Mouse (Mus musculus) kidney, postnatal 25 days (tissue): ENCODE measurements around the gene Cd3g.

Experiments
- DNase-seq, 2 experiments: peaks; one replicate each; pipeline ENCODE4 v3.0.0; 2021; ENCODE audit warnings: mixed read lengths in 2 of 2

Gene Cd3g

GRCm38 (mm10) chr9:44980242-44980641 is at the start of gene Cd3g:
Gene Cd3g, minus strand, starts transcription at chr9:44980431.
- DNase-seq = no peak

GRCm38 (mm10) chr9:45027376-45027775 is 47.1 kb upstream of the Cd3g start:
- DNase-seq = no peak

GRCm38 (mm10) chr9:45024187-45024586 is 44.0 kb upstream of the Cd3g start:
- DNase-seq = no peak

GRCm38 (mm10) chr9:45023638-45024037 is 43.4 kb upstream of the Cd3g start:
- DNase-seq = no peak

GRCm38 (mm10) chr9:45022800-45023199 is 42.6 kb upstream of the Cd3g start:
- peak; percentile 52 to 72 for DNase-seq

GRCm38 (mm10) chr9:45018031-45018430 is 37.8 kb upstream of the Cd3g start:
- DNase-seq = no peak

GRCm38 (mm10) chr9:45015841-45016240 is 35.6 kb upstream of the Cd3g start:
- DNase-seq = no peak

GRCm38 (mm10) chr9:45014879-45015278 is 34.6 kb upstream of the Cd3g start:
- no peak for DNase-seq

- no peak for DNase-seq
These were observed 31.1 kb upstream of the Cd3g start for GRCm38 (mm10) chr9:45011291-45011690.

GRCm38 (mm10) chr9:45010461-45010860 is 30.2 kb upstream of the Cd3g start:
- DNase-seq = no peak

- no peak for DNase-seq
These were observed 29.2 kb upstream of the Cd3g start, which contains the start of gene Cd3e for GRCm38 (mm10) chr9:45009180-45010078. Gene Cd3e, minus strand, starts transcription at chr9:45009627.

GRCm38 (mm10) chr9:45008342-45008741 is 28.1 kb upstream of the Cd3g start:
- no peak for DNase-seq

GRCm38 (mm10) chr9:45007404-45007803 is 27.2 kb upstream of the Cd3g start:
- DNase-seq = no peak

- DNase-seq = no peak
These were observed 20.0 kb upstream of the Cd3g start for GRCm38 (mm10) chr9:45000249-45000648.

- DNase-seq = no peak
These were observed 19.5 kb upstream of the Cd3g start for GRCm38 (mm10) chr9:44999776-45000175.

GRCm38 (mm10) chr9:44999171-44999570 is 18.9 kb upstream of the Cd3g start:
- DNase-seq = peak; percentile 62 to 88

GRCm38 (mm10) chr9:44998138-44998537 is 17.9 kb upstream of the Cd3g start:
- no peak for DNase-seq

GRCm38 (mm10) chr9:44996590-44996989 is 16.4 kb upstream of the Cd3g start:
- DNase-seq = no peak

GRCm38 (mm10) chr9:44994962-44995361 is 14.7 kb upstream of the Cd3g start:
- DNase-seq = no peak

GRCm38 (mm10) chr9:44993268-44993667 is 13.0 kb upstream of the Cd3g start:
- DNase-seq = no peak

GRCm38 (mm10) chr9:44992271-44992670 is 12.0 kb upstream of the Cd3g start:
- DNase-seq = no peak

- no peak for DNase-seq
These were observed 11.6 kb upstream of the Cd3g start for GRCm38 (mm10) chr9:44991821-44992220.

- no peak for DNase-seq
These were observed 6.7 kb upstream of the Cd3g start for GRCm38 (mm10) chr9:44986976-44987375.

GRCm38 (mm10) chr9:44986242-44986781 is 6.1 kb upstream of the Cd3g start:
- DNase-seq = no peak
